Mouse (Mus musculus): ENCODE results near the gene Tesk1.
A peak's percentile ranks its signal among the peaks of the same experiment; 100 is the strongest.

Gene Tesk1

DNA sequence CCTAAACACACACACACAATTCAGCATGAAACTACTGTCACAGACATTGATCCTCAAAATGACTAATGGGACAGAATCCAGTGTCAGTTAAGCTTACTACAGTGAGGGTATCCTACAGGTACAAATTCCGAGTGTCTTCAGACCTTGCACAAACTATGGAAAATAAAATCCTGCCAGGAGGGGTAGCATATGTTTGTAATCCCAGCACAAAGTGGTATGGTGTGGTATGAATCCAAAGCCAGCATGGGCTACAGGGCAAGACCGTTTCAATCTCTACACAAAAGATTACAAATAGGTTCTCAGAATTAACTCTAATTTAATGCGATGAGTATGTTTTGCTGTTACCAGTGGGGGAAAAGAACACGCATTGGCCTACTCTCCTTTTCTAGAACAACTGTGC lies at the start of gene Tesk1:
Gene Tesk1 (plus strand): TSS at position 301 of the 400 bp plus-strand sequence.
- no peak for DNase-seq (ENCODE audit: low spot score in 2 of 2)

DNA sequence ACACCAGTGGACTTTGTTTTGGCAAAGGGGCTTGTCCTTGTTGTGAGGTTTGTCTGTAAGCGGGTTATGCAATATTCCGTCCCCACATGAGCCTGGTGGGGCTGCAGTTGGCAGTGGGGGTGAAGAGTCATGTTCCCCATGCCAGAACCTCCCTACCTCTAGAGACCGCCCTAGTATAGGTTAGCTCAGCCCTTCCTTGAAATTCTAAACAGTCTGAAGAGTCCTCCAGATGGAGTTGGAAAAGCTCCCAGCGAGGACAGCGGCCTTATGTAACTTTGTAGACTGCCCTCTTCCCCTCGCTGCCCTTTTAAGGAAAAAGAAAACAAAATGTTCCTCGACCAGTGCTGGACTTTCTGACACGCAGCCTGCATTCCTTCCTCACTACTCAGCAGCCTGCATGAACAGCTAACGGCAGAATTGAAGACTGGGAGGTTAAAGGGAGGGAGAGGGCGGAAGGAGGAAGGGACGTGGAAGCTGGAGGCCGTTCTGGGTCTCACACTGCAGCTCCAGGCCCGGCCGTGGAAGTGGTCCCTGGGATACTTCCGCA lies 47.3 kb upstream of the Tesk1 start:
- no peak for DNase-seq (ENCODE audit: low spot score in 2 of 2)

DNA sequence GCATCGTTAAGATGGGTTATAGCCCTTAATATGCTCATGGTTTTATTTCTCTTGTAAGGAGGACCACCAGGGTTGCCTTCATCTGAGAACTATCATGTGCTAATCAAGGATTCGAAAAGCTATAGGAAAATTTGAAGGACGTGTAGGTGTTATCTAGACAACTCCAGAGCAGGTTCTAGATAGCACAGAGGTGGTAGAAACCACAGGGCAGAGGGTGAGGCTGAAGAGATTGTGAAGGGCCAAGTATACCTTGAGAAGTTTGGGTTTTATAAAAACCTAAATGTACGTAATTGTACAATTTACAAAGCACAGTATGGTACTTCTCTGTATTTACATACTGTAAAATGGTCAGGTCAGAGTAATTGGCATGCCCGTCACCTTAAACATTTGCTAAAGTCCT lies 46.6 kb upstream of the Tesk1 start:
- DNase-seq (ENCODE audit: low spot score in 2 of 2), result no peak

DNA sequence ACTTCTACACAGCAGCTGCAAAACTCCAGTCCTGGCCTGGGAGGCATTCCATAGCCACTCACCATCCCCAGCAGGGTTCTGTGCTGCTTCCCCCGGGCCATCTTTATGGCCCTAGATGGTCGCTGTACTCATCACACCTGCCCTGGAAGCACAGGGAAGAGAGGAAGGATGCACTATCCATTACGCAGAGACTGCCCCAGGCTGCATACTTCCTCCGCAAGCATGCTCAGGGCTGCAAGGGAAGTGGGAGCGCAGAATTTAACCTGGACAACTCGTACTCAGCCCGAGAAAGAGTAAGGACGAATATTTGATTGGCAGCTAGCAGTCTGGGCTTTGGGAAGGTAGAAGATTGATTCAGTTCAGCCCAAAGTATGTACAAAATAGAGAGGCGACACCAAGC lies 45.9 kb upstream of the Tesk1 start:
- no peak for DNase-seq (ENCODE audit: low spot score in 2 of 2)

DNA sequence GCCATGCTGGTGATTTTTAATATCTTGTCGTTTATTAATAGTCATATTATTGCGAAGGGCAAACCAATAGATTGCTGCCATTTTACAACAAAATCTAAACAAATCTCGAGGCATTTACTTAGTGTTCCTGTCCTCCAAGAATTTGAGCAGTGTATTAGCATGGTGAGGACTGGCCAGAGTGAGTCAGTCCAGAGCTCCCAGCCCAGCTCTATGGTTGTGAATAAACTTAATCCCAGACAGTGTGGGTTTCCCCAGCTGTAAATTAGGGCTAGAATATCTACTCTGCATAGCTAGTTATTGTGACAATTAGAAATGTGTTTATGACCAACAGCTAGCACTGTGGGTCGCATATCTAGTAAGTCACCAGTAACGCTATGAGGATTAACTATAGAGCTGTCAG lies 45.4 kb upstream of the Tesk1 start:
- DNase-seq (ENCODE audit: low spot score in 2 of 2), result no peak

DNA sequence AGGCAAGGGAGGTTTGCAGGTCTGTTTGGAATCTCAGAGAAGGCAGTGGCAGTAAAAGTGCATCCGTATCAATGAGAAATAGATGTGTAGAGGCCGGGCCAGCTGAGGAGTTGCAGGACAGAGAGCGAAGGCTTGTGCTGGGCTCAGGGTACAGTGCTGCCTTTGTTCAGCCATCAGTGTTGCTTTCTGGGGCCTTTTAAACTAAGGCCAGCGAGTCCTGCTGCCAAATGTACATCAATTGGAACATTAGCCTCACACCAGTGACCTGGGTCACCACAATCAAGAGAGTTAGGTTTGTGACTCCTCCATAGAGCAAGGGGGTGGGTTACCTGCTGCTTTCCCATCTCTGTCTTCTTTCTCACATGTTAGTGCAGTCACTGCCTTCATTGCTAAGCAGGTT lies 43.7 kb upstream of the Tesk1 start:
- DNase-seq (ENCODE audit: low spot score in 2 of 2), result no peak

DNA sequence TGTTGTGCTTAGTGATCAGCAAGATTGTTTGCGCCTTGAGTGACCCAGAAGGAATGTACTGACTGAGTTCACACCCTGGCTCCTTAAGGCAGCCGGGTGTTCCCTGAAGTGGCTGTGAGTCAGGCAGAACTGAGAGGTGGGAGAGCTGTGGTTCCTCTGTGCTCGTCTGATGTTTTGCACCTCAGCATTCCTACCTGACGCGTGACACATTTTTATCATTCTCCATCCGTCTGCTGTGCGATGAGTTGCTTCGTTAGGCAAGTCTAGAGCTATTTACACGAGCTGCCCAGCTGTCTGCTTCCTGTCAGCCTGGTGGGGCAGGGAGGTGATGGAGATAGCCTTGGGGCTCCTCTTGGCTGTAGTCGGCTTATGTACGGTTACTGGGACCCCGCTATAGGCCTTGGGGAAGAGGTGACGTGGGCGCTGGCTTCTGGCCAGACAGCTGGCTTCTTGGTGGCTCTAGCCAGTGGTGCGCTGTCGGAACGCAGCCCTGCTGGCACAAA lies 42.9 kb upstream of the Tesk1 start:
- peak in 1 of 2 experiments; percentile 53 for DNase-seq (ENCODE audit: low spot score in 2 of 2)

DNA sequence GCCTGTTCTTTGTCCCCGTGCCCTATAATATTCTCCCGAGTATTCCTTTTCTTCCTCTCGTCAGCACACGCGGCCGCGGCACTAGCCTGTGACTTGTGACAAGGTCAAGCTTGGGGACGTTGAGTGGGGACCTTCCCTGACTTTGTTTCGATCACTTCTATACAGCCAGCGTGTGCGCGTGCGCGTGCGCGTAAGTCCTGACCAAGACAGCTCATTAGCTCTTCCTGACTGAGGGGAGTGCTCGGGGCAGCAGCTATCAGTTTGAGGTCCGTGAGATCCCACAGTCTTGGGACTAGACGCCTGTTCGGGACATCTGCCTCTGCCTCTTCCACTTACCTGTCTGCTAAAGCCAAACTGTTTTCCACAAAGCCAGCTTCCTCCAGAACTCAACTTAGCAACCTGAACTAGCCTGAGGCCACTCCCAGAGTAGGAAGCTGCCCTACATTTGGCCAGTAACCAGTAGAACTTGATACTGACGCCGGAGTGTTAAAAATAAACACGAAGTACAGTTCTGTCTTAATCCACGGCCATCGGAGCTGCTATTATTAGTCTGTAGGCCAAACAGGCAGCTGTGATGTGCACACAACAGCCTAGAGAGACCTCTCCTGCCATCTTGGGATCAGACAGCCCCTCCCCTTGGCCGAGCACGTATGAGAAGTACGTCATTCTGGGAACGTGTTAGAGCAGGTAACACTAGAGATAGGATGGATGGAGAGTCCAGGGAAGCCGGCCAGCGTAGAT lies 42.2 kb upstream of the Tesk1 start:
- DNase-seq (ENCODE audit: low spot score in 2 of 2), result no peak

DNA sequence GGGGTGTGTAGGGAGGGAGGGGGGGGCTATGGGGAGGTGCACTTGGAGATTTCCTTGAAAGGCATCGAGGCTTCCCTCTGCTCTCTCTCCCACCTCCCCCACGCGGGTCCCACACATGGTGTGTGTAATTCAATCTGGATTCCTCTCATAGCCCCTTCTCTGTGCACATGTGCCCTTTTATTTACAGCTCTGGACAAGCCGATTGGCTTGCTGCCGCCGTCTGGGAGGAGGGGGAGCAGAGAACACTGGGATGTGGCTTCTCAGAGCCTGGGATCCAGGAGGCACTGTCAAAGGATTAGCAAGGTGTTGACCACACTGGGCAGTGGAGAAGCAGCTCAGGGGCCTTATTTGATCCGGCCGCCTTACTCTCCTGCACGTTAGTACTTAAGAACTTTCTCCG lies 40.8 kb upstream of the Tesk1 start:
- no peak for DNase-seq (ENCODE audit: low spot score in 2 of 2)

DNA sequence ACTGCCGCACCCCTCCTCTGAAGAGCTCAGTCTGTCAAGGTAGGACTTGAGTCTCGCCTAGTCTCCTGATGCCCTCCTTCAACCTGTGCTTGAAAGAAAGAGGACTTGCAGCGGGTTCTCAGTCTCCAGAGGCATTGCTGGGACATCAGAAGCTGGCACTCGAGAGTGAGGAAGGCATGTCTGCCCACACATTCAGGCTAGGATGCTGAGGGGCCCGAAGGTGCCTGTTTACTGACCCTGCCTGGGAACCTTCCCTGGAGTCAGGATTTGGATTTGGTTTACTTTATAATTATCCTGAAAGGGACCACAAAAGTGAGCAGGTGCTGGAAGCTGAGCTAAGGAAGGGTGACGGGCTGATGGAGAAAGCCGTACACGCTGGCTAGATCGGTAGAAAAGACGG lies 40.3 kb upstream of the Tesk1 start:
- no peak for DNase-seq (ENCODE audit: low spot score in 2 of 2)

DNA sequence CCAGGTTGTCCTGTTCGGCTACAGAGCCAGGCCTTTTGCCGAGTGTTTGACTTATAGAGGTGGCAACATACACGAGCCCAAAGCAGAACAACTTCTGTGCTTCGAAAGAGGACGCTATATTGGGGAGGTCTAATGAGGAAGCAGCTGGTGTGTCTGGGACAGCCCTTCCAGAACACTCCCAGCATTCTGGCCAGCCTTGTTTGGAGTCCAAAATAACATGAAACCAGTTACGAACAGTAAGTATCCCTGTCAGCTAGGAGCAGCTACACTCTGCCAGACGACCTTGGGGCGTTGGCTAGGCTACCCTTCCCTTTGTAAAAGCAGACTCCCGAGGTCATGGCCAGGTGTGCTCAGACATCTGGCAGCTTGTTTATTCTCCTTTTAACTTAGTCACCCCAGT lies 39.5 kb upstream of the Tesk1 start:
- no peak for DNase-seq (ENCODE audit: low spot score in 2 of 2)

DNA sequence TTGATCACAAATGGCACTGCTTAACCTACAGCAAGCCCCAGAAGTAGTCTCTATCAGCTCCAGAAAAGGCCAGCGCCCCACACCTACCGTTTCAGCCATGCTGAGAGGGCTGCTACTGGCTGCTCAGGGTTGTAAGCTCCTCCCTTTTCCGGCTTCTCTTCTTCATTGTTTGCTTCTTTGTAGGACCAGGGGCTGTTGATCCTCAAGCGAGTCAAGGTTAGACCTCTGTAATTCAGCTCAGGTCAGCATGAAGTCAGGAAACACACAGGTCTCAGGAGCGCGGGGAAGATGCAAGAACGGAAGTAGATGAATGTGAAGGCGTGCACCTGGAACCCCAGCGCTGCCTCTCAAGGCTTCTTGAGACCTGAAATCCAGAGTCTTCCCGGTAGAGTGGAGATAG lies 37.0 kb upstream of the Tesk1 start:
- no peak for DNase-seq (ENCODE audit: low spot score in 2 of 2)

DNA sequence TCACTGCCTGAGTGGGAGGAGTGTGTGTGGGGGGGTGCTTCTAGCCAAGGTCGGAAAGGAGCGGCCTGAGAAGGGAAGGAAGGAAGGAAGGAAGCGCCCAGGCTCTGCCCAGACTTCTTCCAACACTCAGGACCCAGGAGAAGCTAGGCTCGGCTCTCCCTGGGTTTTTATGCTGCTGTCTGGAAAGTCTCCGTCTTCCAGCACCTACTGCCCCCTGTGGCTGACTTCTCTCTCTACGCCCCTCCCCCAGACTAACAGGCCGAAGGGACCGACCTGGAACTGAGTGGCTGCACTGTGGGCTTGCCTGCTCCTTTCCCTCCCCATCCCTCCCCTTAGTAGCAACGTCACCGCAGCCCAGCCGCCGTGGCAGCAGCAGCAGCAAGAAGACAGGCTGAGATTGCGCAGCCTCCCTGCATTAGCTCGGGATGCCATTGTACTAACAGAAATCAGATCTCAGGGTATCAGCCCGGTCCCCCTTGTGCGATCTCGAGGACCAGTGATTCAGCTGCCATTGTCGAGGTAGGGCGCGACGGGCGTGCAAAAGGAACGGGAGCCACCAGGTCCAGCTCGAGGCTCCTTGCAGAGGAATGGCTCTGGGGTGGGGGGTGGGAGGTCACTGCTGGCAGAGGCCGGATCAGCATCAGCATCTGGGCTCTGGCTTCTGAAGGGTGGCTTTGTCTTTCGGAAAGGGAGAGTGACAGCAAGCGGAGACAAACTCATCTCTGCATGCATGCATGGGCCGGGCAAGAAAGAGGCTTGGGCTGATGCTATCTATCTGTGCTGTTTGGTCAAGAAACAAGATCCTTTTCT lies 35.4 kb upstream of the Tesk1 start:
- peak in 1 of 2 experiments; percentile 65 for DNase-seq (ENCODE audit: low spot score in 2 of 2)

DNA sequence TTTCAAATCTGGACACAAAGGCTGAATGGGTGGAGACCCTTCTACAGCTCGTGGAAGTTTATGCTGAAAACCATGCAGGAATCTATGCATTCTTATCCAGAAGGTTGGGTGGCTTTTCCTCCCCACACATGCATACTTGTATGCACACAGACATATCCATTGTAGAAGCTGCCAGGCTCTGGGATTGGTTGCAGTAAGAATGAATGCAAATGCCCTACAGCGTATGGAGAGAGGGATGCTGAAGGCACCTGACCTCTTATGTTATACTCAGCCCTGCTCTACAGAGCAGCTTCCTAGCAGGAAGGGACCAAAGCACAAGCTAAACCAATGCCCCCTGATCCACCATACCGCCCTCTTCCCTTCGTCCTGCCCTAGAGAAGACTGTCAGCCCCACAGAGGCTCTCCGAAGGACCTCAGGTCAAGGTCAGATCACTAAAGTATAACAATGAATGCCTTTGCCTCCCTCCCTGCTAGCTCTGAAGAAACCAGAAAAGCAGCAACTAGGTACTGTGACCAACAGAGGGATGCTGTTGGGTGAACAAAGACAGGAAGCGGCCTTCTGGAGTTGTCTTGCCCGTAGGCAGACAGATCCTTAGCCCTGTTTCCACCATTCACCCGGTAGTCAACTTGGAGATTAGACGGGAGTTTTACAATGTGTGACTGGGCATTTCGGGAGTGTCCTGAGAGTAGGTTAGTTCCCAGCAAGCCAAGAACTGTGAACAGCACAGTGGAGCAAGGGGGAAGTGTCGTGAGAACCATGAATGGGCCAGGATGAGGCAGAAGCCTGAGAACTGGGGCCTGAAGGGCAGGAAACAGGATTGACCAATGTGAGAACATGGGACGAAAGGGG lies 34.4 kb upstream of the Tesk1 start:
- no peak for DNase-seq (ENCODE audit: low spot score in 2 of 2)

DNA sequence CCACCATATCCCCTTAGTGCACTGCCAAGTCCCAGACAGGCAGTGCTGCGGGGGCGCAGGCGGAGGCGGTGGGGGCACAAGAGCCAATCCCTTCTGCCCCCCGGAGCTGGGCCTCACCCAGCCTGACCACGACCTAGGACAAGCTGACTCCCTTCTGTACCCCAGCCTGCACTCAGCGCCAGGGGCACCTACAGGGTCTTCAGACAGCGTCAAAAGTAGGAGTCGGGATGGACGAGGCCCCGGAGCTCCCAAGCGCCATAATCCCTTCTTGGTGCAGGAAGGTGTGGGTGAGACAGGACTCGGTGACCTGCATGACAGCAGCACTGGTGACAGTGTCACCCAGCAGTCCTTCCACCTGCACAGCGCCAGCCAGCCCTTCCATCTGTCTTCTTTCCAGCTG lies 27.0 kb upstream of the Tesk1 start:
- no peak for DNase-seq (ENCODE audit: low spot score in 2 of 2)

DNA sequence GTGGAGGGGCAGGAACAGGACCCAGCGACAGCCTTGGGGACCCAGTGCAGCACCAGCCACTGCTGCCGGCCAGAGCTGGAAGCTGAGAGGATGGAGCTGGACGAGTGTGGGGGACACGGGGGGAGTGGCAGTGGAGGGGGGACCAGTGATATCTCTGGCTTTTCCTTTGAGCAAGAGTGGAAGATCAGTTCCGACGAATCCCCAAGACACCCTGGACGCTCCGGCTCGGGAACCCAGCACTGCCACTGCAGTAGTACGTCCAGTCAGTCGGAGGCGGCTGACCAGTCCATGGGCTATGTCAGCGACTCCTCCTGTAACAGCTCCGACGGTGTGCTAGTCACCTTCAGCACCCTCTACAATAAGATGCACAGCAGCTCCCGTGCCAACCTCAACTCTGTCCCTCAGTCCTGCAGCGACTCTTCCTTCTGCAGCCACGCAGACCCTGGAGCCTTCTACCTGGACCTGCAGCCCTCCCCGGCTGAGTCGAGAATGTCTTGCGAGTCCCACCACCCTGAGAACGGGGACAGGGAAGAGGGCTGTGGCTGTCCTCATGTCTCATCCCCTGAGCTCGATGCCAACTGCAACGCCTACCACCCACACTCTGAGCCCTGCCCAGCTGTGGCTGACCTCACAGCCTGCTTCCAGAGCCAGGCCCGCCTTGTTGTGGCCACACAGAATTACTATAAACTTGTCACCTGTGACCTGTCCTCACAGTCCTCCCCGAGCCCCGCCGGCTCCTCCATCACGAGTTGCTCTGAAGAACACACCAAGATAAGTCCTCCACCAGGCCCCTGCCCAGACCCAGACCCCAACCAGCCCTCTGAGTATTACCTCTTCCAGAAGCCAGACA lies 26.3 kb upstream of the Tesk1 start:
- DNase-seq (ENCODE audit: low spot score in 2 of 2), result no peak

DNA sequence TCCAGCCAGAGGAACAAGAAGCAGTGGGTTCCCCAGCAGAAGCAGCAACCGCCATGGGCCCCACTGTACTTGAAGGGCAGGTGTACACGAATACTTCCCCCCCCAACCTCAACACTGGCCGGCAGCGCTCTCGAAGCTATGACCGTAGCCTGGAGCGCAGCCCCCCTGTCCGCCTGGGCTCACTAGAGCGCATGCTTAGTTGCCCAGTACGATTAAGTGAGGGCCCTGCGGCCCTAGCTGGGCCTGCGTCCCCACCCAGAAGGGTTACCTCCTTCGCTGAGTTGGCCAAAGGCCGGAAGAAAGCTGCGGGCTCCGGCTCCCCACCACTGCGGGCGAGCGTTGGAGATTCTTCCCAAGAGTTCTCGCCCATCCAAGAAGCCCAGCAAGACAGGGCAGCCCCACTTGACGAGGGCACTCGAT lies 25.7 kb upstream of the Tesk1 start:
- no peak for DNase-seq (ENCODE audit: low spot score in 2 of 2)

DNA sequence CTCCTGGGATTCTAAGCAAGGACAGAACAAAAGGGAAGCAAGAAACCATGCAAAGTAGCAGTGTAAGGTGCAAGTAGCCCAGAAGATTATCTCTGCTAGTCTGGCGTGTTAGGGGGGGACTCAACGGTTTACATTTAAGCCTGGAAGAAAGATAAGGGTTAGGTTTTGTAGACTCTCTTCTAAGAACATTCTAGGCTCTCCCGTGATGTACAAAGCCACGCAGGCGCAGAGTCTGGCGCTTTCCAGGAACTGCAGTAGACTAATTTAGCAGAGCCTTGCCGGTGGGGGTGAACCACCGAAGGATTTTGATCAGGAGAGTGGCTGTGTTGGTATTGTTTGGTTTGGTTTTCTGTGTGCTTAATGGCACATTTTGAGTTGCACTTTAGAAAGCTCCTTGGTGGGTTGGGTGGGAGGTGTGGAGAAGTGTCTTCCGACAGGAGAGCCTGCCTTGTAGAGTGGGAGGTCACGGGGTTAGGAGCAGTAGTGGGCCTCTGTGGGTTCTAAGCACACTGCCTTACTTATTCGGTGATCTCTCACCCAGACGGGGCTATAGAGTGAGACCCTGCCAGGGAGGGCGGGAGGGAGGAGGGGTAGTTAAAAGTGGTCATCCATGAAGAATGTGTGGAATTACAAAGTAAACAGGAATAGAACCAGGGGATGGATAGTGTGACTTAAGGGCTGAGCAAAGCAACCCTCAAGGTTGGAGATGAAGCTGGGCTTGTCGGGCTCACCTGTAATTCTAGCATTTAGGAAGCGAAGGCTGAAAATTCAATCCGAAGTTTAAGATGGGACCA lies 24.3 kb upstream of the Tesk1 start:
- no peak for DNase-seq (ENCODE audit: low spot score in 2 of 2)

DNA sequence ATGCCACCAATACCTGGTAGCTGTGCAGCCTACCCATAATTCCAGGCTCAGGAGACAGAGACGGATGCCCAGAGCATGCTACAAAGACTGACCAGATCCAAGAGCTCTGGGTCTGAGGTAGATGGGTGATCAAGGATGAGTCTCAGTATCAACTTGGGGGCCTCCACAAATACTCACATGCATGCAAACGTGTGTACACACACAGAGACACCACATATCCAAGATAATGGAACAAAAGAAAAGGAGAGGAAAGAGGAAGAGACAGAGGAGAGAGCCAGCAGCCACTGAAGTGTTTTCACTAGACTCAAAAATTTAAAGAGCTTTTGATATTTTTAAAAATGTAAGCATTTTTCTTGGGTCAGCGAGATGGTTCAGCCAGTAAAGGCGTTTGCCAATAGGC lies 23.3 kb upstream of the Tesk1 start:
- DNase-seq (ENCODE audit: low spot score in 2 of 2), result no peak

Data from cerebellum, postnatal 4 days (tissue).